Mouse (Mus musculus): ENCODE results near the gene Tagln2. TPM values are rescaled to one million over a fixed set of nuclear protein-coding genes. Genes with fewer than 3 reads are reported as not detected.

Tagln2 gene
- polyA plus RNA-seq, 1 experiment, result 18.0 TPM

DNA sequence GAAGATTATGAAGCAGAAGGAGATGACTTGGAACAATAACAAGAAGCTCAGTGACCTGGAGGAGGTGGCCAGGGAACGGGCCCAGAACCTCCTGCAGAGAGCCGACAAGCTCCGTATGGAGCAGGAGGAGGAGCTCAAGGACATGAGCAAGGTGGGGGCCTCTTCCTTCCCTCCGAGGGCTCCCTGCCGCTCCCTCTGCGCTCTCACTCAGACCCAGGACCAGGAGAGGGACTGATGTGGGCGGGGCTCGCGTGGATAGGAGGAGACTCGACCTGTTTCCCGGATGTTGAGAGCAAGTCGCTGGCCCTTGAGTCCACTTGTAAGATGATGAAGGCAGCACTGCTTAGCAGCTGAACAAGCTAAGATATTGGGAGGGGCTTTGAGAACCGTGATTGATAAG is 32.7 kb downstream of the Tagln2 start:
- no peak for TF ChIP-seq POLR2A (IDR thresholded peaks at IDR 0.05; ENCODE audit: extremely low read depth, insufficient read depth, low read length)
- TF ChIP-seq CTCF (IDR thresholded peaks at IDR 0.05; ENCODE audit: extremely low read depth, insufficient read depth, low read length), result no peak
- no peaks in the 10 kb centered on the region for H3K4me1 ChIP-seq (ENCODE audit: control insufficient read depth, insufficient read depth, low read length)
- H3K4me3 ChIP-seq (ENCODE audit: insufficient read depth, low read length), result no peak overlapping the region
- no peak overlapping the region for H3K27ac ChIP-seq (ENCODE audit: insufficient read depth, low read length)

DNA sequence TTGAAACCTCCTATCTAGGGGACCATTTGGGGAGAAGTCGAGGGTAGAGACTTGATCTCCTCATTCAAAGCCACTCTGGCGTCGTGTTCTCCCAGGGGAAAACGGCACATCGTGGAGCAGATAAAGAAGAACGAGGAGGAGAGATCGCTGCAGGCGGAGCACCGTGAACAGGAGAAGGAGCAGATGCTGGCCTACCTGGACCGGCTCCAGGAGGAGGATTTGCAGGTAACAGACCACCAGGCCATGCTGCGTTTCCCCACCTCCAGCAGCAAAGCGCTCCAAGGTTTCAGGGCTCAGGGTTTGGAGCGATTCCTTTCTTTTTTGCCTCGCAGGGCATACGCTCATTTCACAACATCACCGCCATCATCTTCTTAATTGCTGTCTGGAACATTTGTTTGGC is 35.3 kb downstream of the Tagln2 start:
- Histone ChIP-seq H3K4me3 (ENCODE audit: insufficient read depth, low read length) (no peak overlapping the region), H3K27ac (ENCODE audit: insufficient read depth, low read length) (no peak overlapping the region), H3K4me1 (ENCODE audit: control insufficient read depth, insufficient read depth, low read length) (no peaks in the 10 kb centered on the region)
- TF ChIP-seq CTCF (IDR thresholded peaks at IDR 0.05; ENCODE audit: extremely low read depth, insufficient read depth, low read length), result no peak
- no peak for TF ChIP-seq POLR2A (IDR thresholded peaks at IDR 0.05; ENCODE audit: extremely low read depth, insufficient read depth, low read length)

DNA sequence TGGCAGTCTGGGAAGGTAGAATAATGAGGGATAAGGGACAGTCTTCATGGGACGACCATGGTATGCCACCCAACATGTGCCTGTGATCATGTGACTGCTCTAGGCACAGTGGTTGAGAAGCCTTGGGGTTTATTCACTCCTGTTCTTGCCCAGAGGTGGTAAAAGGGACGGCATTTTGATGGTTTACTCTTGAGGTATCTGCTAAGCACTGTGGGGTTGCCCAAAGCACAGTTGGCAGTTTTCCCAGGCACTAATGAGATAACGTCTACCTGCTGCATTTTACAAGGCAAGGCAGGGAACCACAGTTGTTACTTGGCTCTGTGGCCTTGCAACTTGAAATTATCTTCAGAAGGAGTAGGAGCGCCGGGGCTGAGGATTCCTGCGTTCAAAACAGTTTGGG is 40.0 kb downstream of the Tagln2 start:
- no peak for TF ChIP-seq CTCF (IDR thresholded peaks at IDR 0.05; ENCODE audit: extremely low read depth, insufficient read depth, low read length)
- no peak for TF ChIP-seq POLR2A (IDR thresholded peaks at IDR 0.05; ENCODE audit: extremely low read depth, insufficient read depth, low read length)
- H3K4me1 ChIP-seq (ENCODE audit: control insufficient read depth, insufficient read depth, low read length), result no peaks in the 10 kb centered on the region
- H3K27ac ChIP-seq (ENCODE audit: insufficient read depth, low read length), result no peak overlapping the region

DNA sequence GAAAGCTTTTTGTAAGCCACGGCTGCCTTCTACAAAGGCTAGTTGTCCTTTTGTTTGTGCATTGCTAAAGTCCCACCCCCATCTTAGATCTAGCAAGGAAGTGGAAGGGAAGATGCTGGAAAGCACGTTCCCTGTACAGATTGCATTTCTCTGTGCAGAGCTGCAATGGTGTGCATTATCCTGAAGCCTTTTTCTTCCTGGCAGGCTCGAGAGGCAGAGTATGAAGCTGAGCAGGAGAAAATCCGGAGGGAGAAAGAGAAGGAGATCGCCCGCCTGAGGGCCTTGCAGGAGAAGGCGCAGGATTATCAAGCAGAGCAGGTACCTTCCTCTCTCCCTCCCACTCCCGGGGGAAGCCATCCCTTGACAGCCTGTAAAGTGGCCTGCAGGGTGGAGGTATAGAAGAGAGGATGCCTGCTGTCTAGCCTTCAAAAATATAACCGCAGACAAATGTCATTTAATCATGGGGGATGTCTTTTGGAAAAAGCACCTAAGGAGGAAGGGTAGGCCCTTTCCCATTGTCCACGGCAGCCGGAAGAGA is 40.5 kb downstream of the Tagln2 start:
- no peak overlapping the region for H3K4me3 ChIP-seq (ENCODE audit: insufficient read depth, low read length)
- H3K4me1 ChIP-seq (ENCODE audit: control insufficient read depth, insufficient read depth, low read length), result no peaks in the 10 kb centered on the region
- no peak for TF ChIP-seq POLR2A (IDR thresholded peaks at IDR 0.05; ENCODE audit: extremely low read depth, insufficient read depth, low read length)
- TF ChIP-seq CTCF (IDR thresholded peaks at IDR 0.05; ENCODE audit: extremely low read depth, insufficient read depth, low read length), result no peak
- no peak overlapping the region for H3K27ac ChIP-seq (ENCODE audit: insufficient read depth, low read length)

More for the DNA sequence above, 40.0 kb downstream of the Tagln2 start:
- H3K4me3 ChIP-seq (ENCODE audit: insufficient read depth, low read length), result no peak overlapping the region

DNA sequence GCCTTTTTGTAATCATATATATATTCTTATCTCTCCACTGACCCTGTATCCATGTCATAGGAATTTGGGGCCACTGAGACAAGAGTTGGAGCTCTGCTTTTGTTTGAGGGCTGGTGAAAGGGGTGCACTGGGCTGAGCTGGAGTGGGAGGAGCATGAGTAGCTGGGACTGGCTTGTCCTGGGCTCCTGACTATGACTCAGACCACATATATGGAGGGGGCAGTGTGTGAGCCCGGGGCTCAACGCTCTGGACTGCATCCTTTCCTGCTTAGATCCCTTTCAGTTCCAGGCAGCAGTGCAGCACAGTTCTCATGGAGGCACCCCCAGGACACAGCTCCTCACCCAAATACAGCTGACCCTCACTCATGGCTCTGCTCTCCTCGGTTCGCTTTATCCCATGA is 46.2 kb downstream of the Tagln2 start:
- Histone ChIP-seq H3K4me3 (ENCODE audit: insufficient read depth, low read length) (no peak overlapping the region), H3K4me1 (ENCODE audit: control insufficient read depth, insufficient read depth, low read length) (no peaks in the 10 kb centered on the region), H3K27ac (ENCODE audit: insufficient read depth, low read length) (no peak overlapping the region)
- no peak for TF ChIP-seq CTCF (IDR thresholded peaks at IDR 0.05; ENCODE audit: extremely low read depth, insufficient read depth, low read length)
- TF ChIP-seq POLR2A (IDR thresholded peaks at IDR 0.05; ENCODE audit: extremely low read depth, insufficient read depth, low read length), result no peak

DNA sequence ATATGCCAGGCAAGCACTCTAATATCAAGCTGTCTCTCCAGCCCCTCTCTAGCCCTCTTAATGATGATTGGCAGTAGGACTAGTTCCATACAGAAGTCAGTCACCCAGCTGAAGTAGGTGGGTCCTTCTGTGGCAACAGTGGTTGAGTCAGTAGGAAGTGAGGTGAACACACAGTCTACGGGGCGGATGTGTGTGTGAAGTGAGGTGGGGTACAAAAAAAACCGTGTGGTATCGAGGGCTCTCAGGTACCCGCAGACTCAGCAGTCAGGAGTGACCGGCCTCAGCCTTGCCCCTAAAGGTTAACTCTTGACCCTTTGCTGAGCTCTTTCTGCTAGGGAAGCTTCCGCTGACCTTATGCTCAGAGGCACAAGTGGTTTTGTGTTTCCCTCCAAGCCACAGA is 48.7 kb downstream of the Tagln2 start:
- Histone ChIP-seq H3K4me1 (ENCODE audit: control insufficient read depth, insufficient read depth, low read length) (no peaks in the 10 kb centered on the region), H3K27ac (ENCODE audit: insufficient read depth, low read length) (no peak overlapping the region), H3K4me3 (ENCODE audit: insufficient read depth, low read length) (no peak overlapping the region)
- TF ChIP-seq POLR2A (IDR thresholded peaks at IDR 0.05; ENCODE audit: extremely low read depth, insufficient read depth, low read length), result no peak
- no peak for TF ChIP-seq CTCF (IDR thresholded peaks at IDR 0.05; ENCODE audit: extremely low read depth, insufficient read depth, low read length)

DNA sequence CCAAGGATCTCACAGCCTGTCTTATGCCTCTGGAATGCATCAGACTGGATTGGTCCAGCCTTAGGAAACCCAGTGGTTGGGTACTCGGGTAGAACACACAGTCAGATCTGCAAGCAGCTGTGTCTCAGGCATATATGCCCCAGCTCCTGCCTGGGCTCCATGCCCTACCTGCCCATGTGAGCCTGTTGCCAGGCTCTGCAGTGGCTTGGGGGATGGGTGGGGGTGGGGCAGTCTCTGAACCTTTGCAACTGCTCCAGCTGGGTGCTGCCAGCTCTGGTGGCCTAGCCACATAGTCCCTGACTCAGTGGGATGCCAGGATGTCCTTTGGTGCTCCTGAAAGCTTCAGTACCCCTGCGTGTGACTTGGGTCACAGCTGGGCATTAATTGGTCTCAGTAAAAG is 49.5 kb downstream of the Tagln2 start:
- Histone ChIP-seq H3K4me3 (ENCODE audit: insufficient read depth, low read length) (no peak overlapping the region), H3K27ac (ENCODE audit: insufficient read depth, low read length) (no peak overlapping the region), H3K4me1 (ENCODE audit: control insufficient read depth, insufficient read depth, low read length) (no peaks in the 10 kb centered on the region)
- TF ChIP-seq POLR2A (IDR thresholded peaks at IDR 0.05; ENCODE audit: extremely low read depth, insufficient read depth, low read length), result no peak
- no peak for TF ChIP-seq CTCF (IDR thresholded peaks at IDR 0.05; ENCODE audit: extremely low read depth, insufficient read depth, low read length)

DNA sequence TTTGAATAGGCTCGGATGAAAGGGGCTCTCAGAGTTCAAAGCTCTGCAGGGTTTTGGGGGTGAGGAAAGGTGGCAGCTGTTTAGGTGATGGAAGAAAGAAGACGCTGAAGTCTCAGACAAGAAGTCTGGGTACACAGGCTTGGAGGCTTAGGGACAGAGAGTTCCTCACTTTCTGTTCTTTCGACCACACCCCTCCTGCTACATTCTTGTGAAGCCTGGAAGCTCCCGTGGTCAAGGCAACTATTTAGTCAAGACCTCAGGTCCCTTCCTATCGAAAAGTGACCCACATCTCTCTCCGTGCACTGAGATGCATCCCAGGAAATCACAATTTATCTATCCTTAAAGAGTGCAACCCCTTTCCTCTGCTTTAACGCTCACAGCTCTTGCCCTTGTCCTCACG is 49.9 kb downstream of the Tagln2 start:
- no peak overlapping the region for H3K27ac ChIP-seq (ENCODE audit: insufficient read depth, low read length)
- H3K4me3 ChIP-seq (ENCODE audit: insufficient read depth, low read length), result peak overlapping the region; percentile 54

DNA sequence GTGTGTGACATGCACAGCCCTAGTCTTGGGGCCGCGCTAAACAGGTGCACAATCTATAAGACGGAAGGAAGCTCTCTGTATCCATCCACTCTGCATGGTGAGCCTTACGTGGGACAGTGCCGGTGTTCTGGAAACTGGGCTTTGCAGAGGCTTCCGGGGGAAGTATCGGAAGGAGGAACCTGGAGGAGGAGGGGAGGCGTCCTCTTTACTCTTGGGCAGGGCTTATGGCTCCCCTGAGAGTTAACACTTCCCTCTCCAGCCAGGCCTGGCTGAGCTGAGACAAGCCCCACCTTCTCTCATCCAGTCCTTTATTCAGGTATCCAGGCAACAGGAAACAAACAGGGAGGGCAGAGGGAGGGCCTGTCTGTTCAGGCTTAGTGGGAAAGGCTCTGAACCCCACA is 50.7 kb downstream of the Tagln2 start:
- Histone ChIP-seq H3K27ac (ENCODE audit: insufficient read depth, low read length) (no peak overlapping the region), H3K4me1 (ENCODE audit: control insufficient read depth, insufficient read depth, low read length) (no peaks in the 10 kb centered on the region), H3K4me3 (ENCODE audit: insufficient read depth, low read length) (peak overlapping the region; percentile 54)
- TF ChIP-seq CTCF (IDR thresholded peaks at IDR 0.05; ENCODE audit: extremely low read depth, insufficient read depth, low read length) (no peak), POLR2A (IDR thresholded peaks at IDR 0.05; ENCODE audit: extremely low read depth, insufficient read depth, low read length) (peak; percentile 48; the same call in 1 of the 2 replicates)

More for the DNA sequence above, 49.9 kb downstream of the Tagln2 start:
- H3K4me1 ChIP-seq (ENCODE audit: control insufficient read depth, insufficient read depth, low read length), result no peaks in the 10 kb centered on the region
- TF ChIP-seq POLR2A (IDR thresholded peaks at IDR 0.05; ENCODE audit: extremely low read depth, insufficient read depth, low read length) (no peak), CTCF (IDR thresholded peaks at IDR 0.05; ENCODE audit: extremely low read depth, insufficient read depth, low read length) (no peak)

DNA sequence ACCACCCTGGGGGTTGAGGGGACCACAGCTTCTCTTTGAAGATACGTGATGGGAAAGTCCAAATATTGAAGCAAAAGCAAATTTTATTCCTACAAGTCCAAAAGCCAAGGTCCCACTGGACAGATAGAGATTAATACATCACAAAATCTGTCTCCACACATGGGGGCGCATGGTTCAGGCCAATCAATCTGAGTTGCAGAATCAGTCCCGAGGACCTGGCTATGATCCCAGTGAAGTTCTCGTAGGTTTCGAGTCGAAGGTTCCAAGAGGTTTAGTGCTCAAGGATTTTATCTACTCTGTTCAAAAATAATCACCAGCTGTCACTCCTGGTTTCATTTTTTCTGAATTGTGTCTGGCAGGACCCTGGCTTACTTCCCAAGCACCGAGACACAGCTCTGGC is 51.2 kb downstream of the Tagln2 start:
- H3K4me1 ChIP-seq (ENCODE audit: control insufficient read depth, insufficient read depth, low read length), result no peaks in the 10 kb centered on the region
- no peak overlapping the region for H3K27ac ChIP-seq (ENCODE audit: insufficient read depth, low read length)
- H3K4me3 ChIP-seq (ENCODE audit: insufficient read depth, low read length), result peak overlapping the region; percentile 54
- TF ChIP-seq CTCF (IDR thresholded peaks at IDR 0.05; ENCODE audit: extremely low read depth, insufficient read depth, low read length), result no peak
- TF ChIP-seq POLR2A (IDR thresholded peaks at IDR 0.05; ENCODE audit: extremely low read depth, insufficient read depth, low read length), result no peak

Measured in cortical plate, adult 2 months (tissue).